In the genomic region with DNA sequence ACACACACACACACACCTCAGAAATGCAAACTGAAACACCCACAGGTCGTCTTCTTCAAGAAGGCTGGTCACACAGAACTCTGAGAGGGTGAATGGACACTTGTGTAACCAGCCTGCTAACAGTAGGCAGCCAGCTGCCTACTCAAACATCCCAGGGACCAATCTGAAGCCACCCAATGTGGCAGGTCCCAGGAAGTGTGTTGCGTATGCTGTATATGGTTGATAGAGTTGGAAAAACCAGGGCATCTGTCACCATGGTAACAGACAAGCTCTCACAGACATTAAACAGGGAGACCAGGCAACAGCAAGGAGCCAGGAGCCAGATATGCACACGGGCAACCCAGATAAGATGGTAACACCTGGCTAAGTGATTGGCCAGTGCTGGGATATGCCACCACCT, we compare ENCODE assay signal across 24 mouse cellular contexts. TPM values are rescaled to one million over a fixed set of nuclear protein-coding genes. Genes with fewer than 3 reads are reported as not detected.
A peak's percentile ranks its signal among the peaks of the same experiment; 100 is the strongest.
DNase-seq lines count a peak whose midpoint lies in the region; ATAC-seq and TF ChIP-seq lines count a peak whose summit lies in the region.
"Had no signal": no experiment of that assay in that cellular context is flagged by ENCODE, and none has a peak within 500 bp of the region (broad histone marks: within the 10 kb centered on the region; RNA-seq: fewer than 3 reads in every experiment).

No protein-coding gene starts in this region.

- H3K4me2 ChIP-seq in hindbrain, postnatal 0 days (ENCODE audit: low read depth, low read length): no peak overlapping the region
- no peak overlapping the region for H3K4me2 ChIP-seq in hindbrain, embryonic 11.5 days (replicated peaks; ENCODE audit: low read depth, low read length)
- no peak overlapping the region for H3K4me2 ChIP-seq in stomach, postnatal 0 days (replicated peaks; ENCODE audit: low read depth)
- no peak overlapping the region for H3K4me2 ChIP-seq in neural tube, embryonic 15.5 days
- H3K4me2 ChIP-seq: embryonic facial prominence, embryonic 12.5 days; forebrain, embryonic 13.5 days; heart, embryonic 11.5 days; neural tube, embryonic 13.5 days had no signal

- no peak for TF ChIP-seq EP300 in stomach, postnatal 0 days (optimal IDR thresholded peaks at IDR 0.05)

- 60% methylated on average over 3 of the region's 3 CpGs for WGBS in hindbrain, postnatal 0 days
- 84% methylated on average over 3 of the region's 3 CpGs for WGBS in hindbrain, embryonic 11.5 days
- 55% methylated on average over 3 of the region's 3 CpGs for WGBS in stomach, postnatal 0 days
- WGBS in neural tube, embryonic 15.5 days: 57% methylated on average over 3 of the region's 3 CpGs

- no peak for TF ChIP-seq CTCF in hindbrain, postnatal 0 days (IDR thresholded peaks at IDR 0.05; ENCODE audit: low read depth)
- no peak for TF ChIP-seq CTCF in stomach, postnatal 0 days (IDR thresholded peaks at IDR 0.05; ENCODE audit: low read depth)

- H3K36me3 ChIP-seq in hindbrain, postnatal 0 days (ENCODE audit: insufficient read depth, low read length): no peaks in the 10 kb centered on the region
- no peaks in the 10 kb centered on the region for H3K36me3 ChIP-seq in hindbrain, embryonic 11.5 days (ENCODE audit: control insufficient read depth, insufficient read depth, low read length)
- H3K36me3 ChIP-seq in stomach, postnatal 0 days (ENCODE audit: control insufficient read depth, insufficient read depth, low read length): no peaks in the 10 kb centered on the region
- no peaks in the 10 kb centered on the region for H3K36me3 ChIP-seq in neural tube, embryonic 15.5 days
- H3K36me3 ChIP-seq: embryonic facial prominence, embryonic 12.5 days; neural tube, embryonic 13.5 days had no signal

- H3K27me3 ChIP-seq in hindbrain, postnatal 0 days (ENCODE audit: insufficient read depth, low read length): no peaks in the 10 kb centered on the region
- no peaks in the 10 kb centered on the region for H3K27me3 ChIP-seq in hindbrain, embryonic 11.5 days (ENCODE audit: control insufficient read depth, insufficient read depth, low read length)
- no peaks in the 10 kb centered on the region for H3K27me3 ChIP-seq in stomach, postnatal 0 days (ENCODE audit: control insufficient read depth, insufficient read depth, low read length)
- H3K27me3 ChIP-seq in neural tube, embryonic 15.5 days (replicated peaks): no peaks in the 10 kb centered on the region
- H3K27me3 ChIP-seq: embryonic facial prominence, embryonic 12.5 days; forebrain, embryonic 13.5 days; megakaryocyte, embryonic 14.5 days; neural tube, embryonic 13.5 days had no signal

- H3K4me3 ChIP-seq in hindbrain, postnatal 0 days (ENCODE audit: low read length): no peak overlapping the region
- H3K4me3 ChIP-seq in hindbrain, embryonic 11.5 days (ENCODE audit: low read depth, low read length): no peak overlapping the region
- H3K4me3 ChIP-seq in stomach, postnatal 0 days (ENCODE audit: low read depth, low read length): no peak overlapping the region
- no peak overlapping the region for H3K4me3 ChIP-seq in neural tube, embryonic 15.5 days (replicated peaks)
- H3K4me3 ChIP-seq: embryonic facial prominence, embryonic 12.5 days; erythroblast, embryonic 14.5 days; forebrain, embryonic 13.5 days; gastrocnemius, adult 2 months; megakaryocyte, embryonic 14.5 days; neural tube, embryonic 13.5 days had no signal

- DNase-seq in hindbrain, postnatal 0 days (ENCODE audit: low spot score): peak; percentile 33
- no peak for DNase-seq in hindbrain, embryonic 11.5 days (ENCODE audit: low spot score)
- DNase-seq in retina, postnatal 1 day: peak; percentile 63
- DNase-seq in retina, embryonic 14.5 days (ENCODE audit: low spot score): no peak
- DNase-seq in stomach, postnatal 0 days (ENCODE audit: low spot score): no peak
- DNase-seq: adrenal gland, postnatal 10 days; cerebellum, postnatal 10 days; gastrocnemius, adult 2 months; heart, postnatal 10 days; kidney, adult 2 months; kidney, postnatal 10 days; left cerebral cortex, postnatal 4 days; liver; lung, adult 18-20 months; lung, postnatal 14 days had no signal

- no peaks in the 10 kb centered on the region for H3K4me1 ChIP-seq in hindbrain, postnatal 0 days (ENCODE audit: insufficient read depth, low read length)
- H3K4me1 ChIP-seq in hindbrain, embryonic 11.5 days (replicated peaks; ENCODE audit: control insufficient read depth, insufficient read depth, low read length): no peaks in the 10 kb centered on the region
- H3K4me1 ChIP-seq in stomach, postnatal 0 days (replicated peaks; ENCODE audit: control insufficient read depth, insufficient read depth): no peaks in the 10 kb centered on the region
- H3K4me1 ChIP-seq in neural tube, embryonic 15.5 days: peaks cover 20% of the 10 kb centered on the region
- H3K4me1 ChIP-seq: embryonic facial prominence, embryonic 12.5 days had no signal

- ATAC-seq in hindbrain, postnatal 0 days: peak; percentile 56
- no peak for ATAC-seq in hindbrain, embryonic 11.5 days (ENCODE audit: low FRiP score)
- peak; percentile 26; the same call in 1 of the 2 replicates for ATAC-seq in megakaryocyte progenitor cell, adult 5-6 weeks (replicated peaks; ENCODE audit: poor library complexity)
- ATAC-seq in stomach, postnatal 0 days (ENCODE audit: low FRiP score, low TSS enrichment): peak; percentile 24; the same call in 1 of the 2 replicates
- ATAC-seq in neural tube, embryonic 15.5 days (ENCODE audit: low FRiP score): no peak
- ATAC-seq: forebrain, embryonic 13.5 days; inflammation-experienced regulatory T-cells, adult 6 months had no signal

- H3K27ac ChIP-seq in hindbrain, postnatal 0 days: no peak overlapping the region
- no peak overlapping the region for H3K27ac ChIP-seq in hindbrain, embryonic 11.5 days (ENCODE audit: low read depth, low read length)
- H3K27ac ChIP-seq in stomach, postnatal 0 days (replicated peaks): no peak overlapping the region
- H3K27ac ChIP-seq in neural tube, embryonic 15.5 days (replicated peaks): no peak overlapping the region
- H3K27ac ChIP-seq: embryonic facial prominence, embryonic 12.5 days; forebrain, embryonic 13.5 days; gastrocnemius, adult 2 months; neural tube, embryonic 13.5 days had no signal

- no peaks in the 10 kb centered on the region for H3K9me3 ChIP-seq in hindbrain, postnatal 0 days (ENCODE audit: low read length)
- H3K9me3 ChIP-seq in hindbrain, embryonic 11.5 days (ENCODE audit: control insufficient read depth, low read length): no peaks in the 10 kb centered on the region
- no peaks in the 10 kb centered on the region for H3K9me3 ChIP-seq in stomach, postnatal 0 days (ENCODE audit: control insufficient read depth, low read length)
- H3K9me3 ChIP-seq in neural tube, embryonic 15.5 days (replicated peaks): no peaks in the 10 kb centered on the region
- H3K9me3 ChIP-seq: embryonic facial prominence, embryonic 12.5 days; forebrain, embryonic 13.5 days; neural tube, embryonic 13.5 days had no signal

- no peak overlapping the region for H3K9ac ChIP-seq in hindbrain, postnatal 0 days (replicated peaks; ENCODE audit: low read length)
- H3K9ac ChIP-seq in hindbrain, embryonic 11.5 days (ENCODE audit: low read depth, low read length): no peak overlapping the region
- no peak overlapping the region for H3K9ac ChIP-seq in stomach, postnatal 0 days (ENCODE audit: low read length)
- no peak overlapping the region for H3K9ac ChIP-seq in neural tube, embryonic 15.5 days (replicated peaks)
- H3K9ac ChIP-seq: embryonic facial prominence, embryonic 12.5 days; forebrain, embryonic 13.5 days; neural tube, embryonic 13.5 days had no signal

RNA-seq across cellular contexts. Expression of a gene that starts 19.1 kb away (rescaled TPM):
- 70.3 and 71.7 TPM in 2 replicates for total RNA-seq in hindbrain, postnatal 0 days (2014; rRNA removed)
- 53.9 and 56.1 TPM in 2 replicates for polyA plus RNA-seq in hindbrain, postnatal 0 days (2015; fragmentation: Nextera tagmentation; extraction: Ambion mirVana)
- 20.4 and 22.6 TPM in 2 replicates for polyA plus RNA-seq in hindbrain, embryonic 11.5 days (2014; fragmentation: Nextera tagmentation; extraction: Ambion mirVana)
- total RNA-seq in megakaryocyte progenitor cell, adult 5-6 weeks (2015): 58.9 and 60.4 TPM in 2 replicates
- total RNA-seq in megakaryocyte progenitor cell, adult 5-6 weeks (2017): 52.3 and 59.6 TPM in 2 replicates
- 30.1 and 31.8 TPM in 2 replicates for polyA plus RNA-seq in stomach, postnatal 0 days (2015; fragmentation: Nextera tagmentation; extraction: Ambion mirVana)
- 50.5 and 55.5 TPM in 2 replicates for polyA plus RNA-seq in neural tube, embryonic 15.5 days (2015; fragmentation: Nextera tagmentation; extraction: Ambion mirVana)

Comparison
In these comparisons a context has a peak if more than half of its experiments do, and no peak if none do; other contexts are left out.
1. ATAC-seq: peak in hindbrain, postnatal 0 days (single experiment), megakaryocyte progenitor cell, adult 5-6 weeks (single experiment) and stomach, postnatal 0 days (single experiment); none in hindbrain, embryonic 11.5 days (single experiment) and neural tube, embryonic 15.5 days (single experiment).
2. DNase-seq: peak in hindbrain, postnatal 0 days (single experiment) and retina, postnatal 1 day (single experiment); none in hindbrain, embryonic 11.5 days (single experiment), retina, embryonic 14.5 days (single experiment) and stomach, postnatal 0 days (single experiment).